Mouse (Mus musculus): ENCODE results near the gene Zzef1. TPM values are rescaled to one million over a fixed set of nuclear protein-coding genes. Genes with fewer than 3 reads are reported as not detected.

Zzef1 gene
- polyA plus RNA-seq, 1 experiment from 2014 or later, result 4.2 TPM

DNA sequence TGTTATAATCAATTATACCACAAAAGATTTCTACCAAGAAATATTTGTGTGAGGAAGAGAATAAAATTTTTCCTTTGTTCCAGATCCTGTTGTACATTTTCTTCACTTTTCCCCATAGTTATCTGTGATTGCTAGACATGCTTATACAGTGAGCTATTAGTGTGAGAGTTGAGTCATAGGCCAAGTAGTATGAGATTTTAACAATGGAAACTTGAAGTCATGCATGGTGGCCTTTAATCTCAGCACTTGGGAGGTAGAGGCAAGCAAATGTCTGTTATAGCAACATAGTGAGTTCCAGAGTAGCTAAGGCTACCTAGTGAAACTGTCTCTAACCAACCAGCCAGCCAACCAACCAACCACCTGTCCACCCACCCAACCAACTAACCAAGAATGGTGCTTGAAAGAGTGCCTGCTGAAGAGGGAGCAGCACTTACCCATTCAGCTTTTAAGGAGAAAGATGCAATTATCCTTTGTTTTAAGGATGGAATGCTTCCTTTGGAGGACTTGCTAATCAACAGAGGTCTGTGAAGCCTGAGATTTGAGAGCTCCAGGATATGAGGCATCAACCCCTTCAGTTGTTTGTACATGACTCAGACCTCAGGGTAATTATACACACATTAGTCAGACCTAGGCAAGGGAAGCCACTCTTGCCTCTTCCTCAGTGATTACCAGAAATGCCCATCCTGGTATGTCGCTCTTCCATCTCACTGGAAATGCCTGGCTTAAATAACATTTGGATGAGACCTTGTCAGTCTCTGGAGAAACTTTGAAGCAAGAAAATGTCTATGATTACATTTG lies 52.0 kb downstream of the Zzef1 start:
- Histone ChIP-seq H3K4me1 (ENCODE audit: control insufficient read depth, low read depth, low read length) (no peaks in the 10 kb centered on the region), H3K36me3 (ENCODE audit: control insufficient read depth, insufficient read depth) (peaks cover 11% of the 10 kb centered on the region), H3K27me3 (ENCODE audit: control insufficient read depth, insufficient read depth, low read depth, low read length) (no peaks in the 10 kb centered on the region), H3K27ac (ENCODE audit: low read length) (no peak overlapping the region), H3K4me3 (ENCODE audit: low read depth, low read length) (no peak overlapping the region), H3K9ac (ENCODE audit: low read depth, low read length) (no peak overlapping the region), H3K9me3 (replicated peaks; ENCODE audit: control insufficient read depth, low read length) (no peaks in the 10 kb centered on the region), H3K4me2 (ENCODE audit: low read depth, low read length) (no peak overlapping the region)
- 64% methylated on average over 1 of the region's 1 CpGs for WGBS (ENCODE audit: insufficient replicate concordance)
- no peak for ATAC-seq (ENCODE audit: low read depth)

GRCm38 (mm10) chr11:72850419-72851131 lies 54.5 kb downstream of the Zzef1 start:
- Histone ChIP-seq H3K4me2 (ENCODE audit: low read depth, low read length) (no peak overlapping the region), H3K27me3 (ENCODE audit: control insufficient read depth, insufficient read depth, low read depth, low read length) (no peaks in the 10 kb centered on the region), H3K4me3 (ENCODE audit: low read depth, low read length) (no peak overlapping the region), H3K9me3 (replicated peaks; ENCODE audit: control insufficient read depth, low read length) (no peaks in the 10 kb centered on the region), H3K27ac (ENCODE audit: low read length) (no peak overlapping the region), H3K4me1 (ENCODE audit: control insufficient read depth, low read depth, low read length) (no peaks in the 10 kb centered on the region), H3K9ac (ENCODE audit: low read depth, low read length) (no peak overlapping the region), H3K36me3 (ENCODE audit: control insufficient read depth, insufficient read depth) (peaks cover 18% of the 10 kb centered on the region)
- ATAC-seq (ENCODE audit: low read depth), result no peak
- 79% methylated on average over 9 of the region's 9 CpGs for WGBS (ENCODE audit: insufficient replicate concordance)

DNA sequence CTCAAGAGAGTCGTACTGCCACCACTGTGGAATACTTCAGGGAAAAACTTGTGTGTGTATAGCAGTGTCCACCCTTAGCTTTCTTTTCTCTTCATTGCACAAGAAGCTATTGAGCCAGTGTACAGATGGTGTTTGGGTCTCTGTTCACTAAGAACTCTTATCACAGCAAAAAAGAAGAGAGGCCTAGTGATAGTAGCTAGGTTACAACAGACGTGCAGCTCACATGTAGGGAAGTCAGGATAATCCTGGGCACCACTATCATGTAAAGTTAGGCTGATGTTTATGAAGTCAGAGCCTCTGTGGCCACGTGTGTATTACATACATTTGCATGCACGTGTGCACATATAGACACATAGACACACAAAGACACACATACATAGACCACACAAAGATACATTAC lies 55.2 kb downstream of the Zzef1 start:
- 59% methylated on average over 4 of the region's 4 CpGs for whole genome bisulfite sequencing (ENCODE audit: insufficient replicate concordance)
- no peak for ATAC-seq (ENCODE audit: low read depth)
- H3K36me3 ChIP-seq (ENCODE audit: control insufficient read depth, insufficient read depth), result peaks cover 22% of the 10 kb centered on the region

GRCm38 (mm10) chr11:72852122-72852521 lies 56.1 kb downstream of the Zzef1 start:
- 89% methylated on average over 1 of the region's 1 CpGs for WGBS (ENCODE audit: insufficient replicate concordance)
- H3K4me1 ChIP-seq (ENCODE audit: control insufficient read depth, low read depth, low read length), result no peaks in the 10 kb centered on the region
- no peak overlapping the region for H3K4me2 ChIP-seq (ENCODE audit: low read depth, low read length)
- no peak overlapping the region for H3K4me3 ChIP-seq (ENCODE audit: low read depth, low read length)
- no peaks in the 10 kb centered on the region for H3K9me3 ChIP-seq (replicated peaks; ENCODE audit: control insufficient read depth, low read length)
- no peak overlapping the region for H3K27ac ChIP-seq (ENCODE audit: low read length)
- H3K27me3 ChIP-seq (ENCODE audit: control insufficient read depth, insufficient read depth, low read depth, low read length), result no peaks in the 10 kb centered on the region
- no peak for ATAC-seq (ENCODE audit: low read depth)
- no peak overlapping the region for H3K9ac ChIP-seq (ENCODE audit: low read depth, low read length)
- H3K36me3 ChIP-seq (ENCODE audit: control insufficient read depth, insufficient read depth), result peaks cover 23% of the 10 kb centered on the region

More for the DNA sequence above, 55.2 kb downstream of the Zzef1 start:
- H3K4me1 ChIP-seq (ENCODE audit: control insufficient read depth, low read depth, low read length), result no peaks in the 10 kb centered on the region
- no peaks in the 10 kb centered on the region for H3K27me3 ChIP-seq (ENCODE audit: control insufficient read depth, insufficient read depth, low read depth, low read length)
- no peak overlapping the region for H3K4me3 ChIP-seq (ENCODE audit: low read depth, low read length)
- H3K9ac ChIP-seq (ENCODE audit: low read depth, low read length), result no peak overlapping the region
- no peaks in the 10 kb centered on the region for H3K9me3 ChIP-seq (replicated peaks; ENCODE audit: control insufficient read depth, low read length)
- no peak overlapping the region for H3K27ac ChIP-seq (ENCODE audit: low read length)
- no peak overlapping the region for H3K4me2 ChIP-seq (ENCODE audit: low read depth, low read length)

DNA sequence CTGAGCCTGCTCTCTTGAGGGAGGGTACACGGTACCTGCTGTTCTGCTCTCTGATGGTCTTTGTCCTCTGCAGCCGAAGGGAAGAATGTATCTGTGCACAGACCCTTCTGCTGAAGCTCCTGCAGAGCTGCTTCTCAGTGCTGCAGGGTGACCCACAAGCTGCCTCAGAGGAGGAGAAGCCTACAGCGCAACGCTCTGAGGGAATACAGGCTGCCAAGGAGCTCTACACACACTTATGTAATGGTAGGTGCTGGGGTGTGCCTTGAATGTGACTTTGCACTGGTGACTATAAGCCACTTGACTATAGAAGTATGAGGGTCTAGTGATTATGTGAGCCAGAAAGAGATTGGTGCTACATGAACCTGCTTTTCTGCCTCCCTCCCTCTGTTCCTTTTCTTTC lies 57.1 kb downstream of the Zzef1 start:
- no peaks in the 10 kb centered on the region for H3K4me1 ChIP-seq (ENCODE audit: control insufficient read depth, low read depth, low read length)
- no peak for ATAC-seq (ENCODE audit: low read depth)
- no peak overlapping the region for H3K4me3 ChIP-seq (ENCODE audit: low read depth, low read length)
- H3K27me3 ChIP-seq (ENCODE audit: control insufficient read depth, insufficient read depth, low read depth, low read length), result no peaks in the 10 kb centered on the region
- 81% methylated on average over 4 of the region's 4 CpGs for WGBS (ENCODE audit: insufficient replicate concordance)
- no peak overlapping the region for H3K4me2 ChIP-seq (ENCODE audit: low read depth, low read length)
- no peak overlapping the region for H3K27ac ChIP-seq (ENCODE audit: low read length)
- peaks cover 23% of the 10 kb centered on the region for H3K36me3 ChIP-seq (ENCODE audit: control insufficient read depth, insufficient read depth)
- H3K9ac ChIP-seq (ENCODE audit: low read depth, low read length), result no peak overlapping the region
- H3K9me3 ChIP-seq (replicated peaks; ENCODE audit: control insufficient read depth, low read length), result no peaks in the 10 kb centered on the region

GRCm38 (mm10) chr11:72854251-72854650 lies 58.2 kb downstream of the Zzef1 start:
- Histone ChIP-seq H3K27ac (ENCODE audit: low read length) (no peak overlapping the region), H3K9me3 (replicated peaks; ENCODE audit: control insufficient read depth, low read length) (no peaks in the 10 kb centered on the region), H3K4me1 (ENCODE audit: control insufficient read depth, low read depth, low read length) (no peaks in the 10 kb centered on the region), H3K4me3 (ENCODE audit: low read depth, low read length) (no peak overlapping the region), H3K4me2 (ENCODE audit: low read depth, low read length) (no peak overlapping the region), H3K27me3 (ENCODE audit: control insufficient read depth, insufficient read depth, low read depth, low read length) (no peaks in the 10 kb centered on the region), H3K36me3 (ENCODE audit: control insufficient read depth, insufficient read depth) (peaks cover 23% of the 10 kb centered on the region), H3K9ac (ENCODE audit: low read depth, low read length) (no peak overlapping the region)
- no peak for ATAC-seq (ENCODE audit: low read depth)
- WGBS (ENCODE audit: insufficient replicate concordance), result 70% methylated on average over 3 of the region's 3 CpGs

DNA sequence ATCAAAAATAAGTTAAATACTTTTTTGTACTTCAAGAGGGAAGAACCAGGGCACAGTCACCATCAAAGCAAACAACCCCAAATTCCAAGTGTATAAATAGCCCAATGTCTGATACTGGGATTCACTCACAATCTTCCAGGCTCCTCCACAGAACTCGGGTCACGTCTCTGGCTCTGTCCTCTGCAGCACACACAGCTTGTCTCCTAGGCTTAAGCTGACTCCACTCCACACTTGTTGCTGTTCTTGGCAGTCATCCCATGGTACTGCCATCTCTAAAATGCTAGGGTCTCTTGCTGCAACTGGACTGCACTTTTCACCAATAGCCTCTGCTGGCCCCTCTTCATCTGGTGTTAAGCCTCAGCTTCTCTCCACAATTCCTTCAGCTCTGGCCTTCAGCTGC lies 60.7 kb downstream of the Zzef1 start:
- no peaks in the 10 kb centered on the region for H3K4me1 ChIP-seq (ENCODE audit: control insufficient read depth, low read depth, low read length)
- WGBS (ENCODE audit: insufficient replicate concordance), result 89% methylated on average over 2 of the region's 2 CpGs
- H3K27ac ChIP-seq (ENCODE audit: low read length), result no peak overlapping the region
- no peak for ATAC-seq (ENCODE audit: low read depth)
- H3K9me3 ChIP-seq (replicated peaks; ENCODE audit: control insufficient read depth, low read length), result no peaks in the 10 kb centered on the region
- H3K4me3 ChIP-seq (ENCODE audit: low read depth, low read length), result no peak overlapping the region
- H3K9ac ChIP-seq (ENCODE audit: low read depth, low read length), result no peak overlapping the region
- peaks cover 28% of the 10 kb centered on the region for H3K36me3 ChIP-seq (ENCODE audit: control insufficient read depth, insufficient read depth)
- H3K27me3 ChIP-seq (ENCODE audit: control insufficient read depth, insufficient read depth, low read depth, low read length), result no peaks in the 10 kb centered on the region
- H3K4me2 ChIP-seq (ENCODE audit: low read depth, low read length), result no peak overlapping the region

- Histone ChIP-seq H3K4me1 (ENCODE audit: control insufficient read depth, low read depth, low read length) (no peaks in the 10 kb centered on the region), H3K27me3 (ENCODE audit: control insufficient read depth, insufficient read depth, low read depth, low read length) (no peaks in the 10 kb centered on the region), H3K36me3 (ENCODE audit: control insufficient read depth, insufficient read depth) (peaks cover 25% of the 10 kb centered on the region), H3K27ac (ENCODE audit: low read length) (no peak overlapping the region), H3K4me2 (ENCODE audit: low read depth, low read length) (no peak overlapping the region), H3K9ac (ENCODE audit: low read depth, low read length) (no peak overlapping the region), H3K4me3 (ENCODE audit: low read depth, low read length) (no peak overlapping the region), H3K9me3 (replicated peaks; ENCODE audit: control insufficient read depth, low read length) (no peaks in the 10 kb centered on the region)
- no peak for ATAC-seq (ENCODE audit: low read depth)
- 83% methylated on average over 3 of the region's 3 CpGs for WGBS (ENCODE audit: insufficient replicate concordance)
Measured at GRCm38 (mm10) chr11:72861236-72861635, 65.2 kb downstream of the Zzef1 start.

- Histone ChIP-seq H3K27ac (ENCODE audit: low read length) (no peak overlapping the region), H3K36me3 (ENCODE audit: control insufficient read depth, insufficient read depth) (peaks cover 23% of the 10 kb centered on the region), H3K9ac (ENCODE audit: low read depth, low read length) (no peak overlapping the region), H3K4me1 (ENCODE audit: control insufficient read depth, low read depth, low read length) (no peaks in the 10 kb centered on the region), H3K4me3 (ENCODE audit: low read depth, low read length) (no peak overlapping the region), H3K9me3 (replicated peaks; ENCODE audit: control insufficient read depth, low read length) (no peaks in the 10 kb centered on the region), H3K4me2 (ENCODE audit: low read depth, low read length) (no peak overlapping the region), H3K27me3 (ENCODE audit: control insufficient read depth, insufficient read depth, low read depth, low read length) (no peaks in the 10 kb centered on the region)
- no peak for ATAC-seq (ENCODE audit: low read depth)
- 67% methylated on average over 7 of the region's 7 CpGs for WGBS (ENCODE audit: insufficient replicate concordance)
Measured at GRCm38 (mm10) chr11:72866446-72866845, 70.4 kb downstream of the Zzef1 start.

Data from liver, embryonic 16.5 days (tissue).